7 mouse cellular contexts compared by ENCODE assay signal in genomic region chr9:44357207-44357606, GRCm38 (mm10). TPM values are rescaled to one million over a fixed set of nuclear protein-coding genes. Genes with fewer than 3 reads are reported as not detected.
DNase-seq lines count a peak whose midpoint lies in the region; ATAC-seq and TF ChIP-seq lines count a peak whose summit lies in the region.

No protein-coding gene starts in this region.

- peak; percentile 67 for ATAC-seq in erythroblast, adult 5-6 weeks (replicated peaks; ENCODE audit: low FRiP score, poor library complexity, severe bottlenecking)

- H3K4me3 ChIP-seq in left cerebral cortex, adult 2 months: no peak overlapping the region

- TF ChIP-seq CTCF in left cerebral cortex, adult 2 months (IDR thresholded peaks at IDR 0.05): peak; percentile 43

- DNase-seq in left cerebral cortex, adult 2 months (ENCODE audit: extremely low spot score in 1 of 2, low spot score in 2 of 2): no peak
- DNase-seq in left cerebral cortex, postnatal 4 days: no peak
- peak; percentile 56 for DNase-seq in MN1 (ENCODE audit: low spot score)
- DNase-seq in retina, embryonic 14.5 days (ENCODE audit: low spot score): peak; percentile 54
- DNase-seq in adrenal gland, postnatal 4 days (ENCODE audit: low spot score in 2 of 2): no peak
- no peak for DNase-seq in heart, adult 11 months

- intact Hi-C loops in left cerebral cortex, adult 2 months (cut with DNase I): no loop called here
- intact Hi-C loops in left cerebral cortex, postnatal 4 days (cut with DNase I): no loop called here

- no peak overlapping the region for H3K27ac ChIP-seq in left cerebral cortex, adult 2 months

RNA-seq across cellular contexts. Expression of gene Vps11, which starts 4.3 kb away (rescaled TPM):
- 10 to 100 TPM; 52.1 to 53.1 TPM for total RNA-seq in left cerebral cortex, adult 2 months (2021)
- 10 to 100 TPM; 39.5 to 45.9 TPM for total RNA-seq in left cerebral cortex, postnatal 4 days (2021)
- 7.7 and 8.2 TPM in 2 replicates for total RNA-seq in erythroblast, adult 5-6 weeks (2015; ENCODE audit: low replicate concordance)
- 7.8 and 12.1 TPM in 2 replicates for total RNA-seq in erythroblast, adult 5-6 weeks (2017; ENCODE audit: low replicate concordance)
- 10 to 100 TPM; 65.2 to 73.1 TPM for total RNA-seq in adrenal gland, postnatal 4 days (2021)

RNA-seq across cellular contexts. Expression of gene Hmbs, which starts 13.2 kb away (rescaled TPM):
- total RNA-seq in left cerebral cortex, adult 2 months (2021): 10 to 100 TPM; 20.8 to 21.1 TPM
- 10 to 100 TPM; 21.5 to 23.8 TPM for total RNA-seq in left cerebral cortex, postnatal 4 days (2021)
- total RNA-seq in erythroblast, adult 5-6 weeks (2015; ENCODE audit: low replicate concordance): 3,498 and 3,777 TPM in 2 replicates
- 2,796 and 3,284 TPM in 2 replicates for total RNA-seq in erythroblast, adult 5-6 weeks (2017; ENCODE audit: low replicate concordance)
- total RNA-seq in adrenal gland, postnatal 4 days (2021): 100 to 1,000 TPM; 118 to 136 TPM

RNA-seq across cellular contexts. Expression of gene Hyou1, which starts 22.1 kb away (rescaled TPM):
- 100 to 1,000 TPM; 127 to 139 TPM for total RNA-seq in left cerebral cortex, adult 2 months (2021)
- 10 to 100 TPM; 87.2 to 90.0 TPM for total RNA-seq in left cerebral cortex, postnatal 4 days (2021)
- 12.1 and 14.0 TPM in 2 replicates for total RNA-seq in erythroblast, adult 5-6 weeks (2015; ENCODE audit: low replicate concordance)
- 16.7 and 18.1 TPM in 2 replicates for total RNA-seq in erythroblast, adult 5-6 weeks (2017; ENCODE audit: low replicate concordance)
- 100 to 1,000 TPM; 125 to 126 TPM for total RNA-seq in adrenal gland, postnatal 4 days (2021)

RNA-seq across cellular contexts. Expression of gene H2afx, which starts 22.7 kb away (rescaled TPM):
- 10 to 100 TPM; 46.1 to 53.2 TPM for total RNA-seq in left cerebral cortex, adult 2 months (2021)
- total RNA-seq in left cerebral cortex, postnatal 4 days (2021): 10 to 100 TPM; 81.0 to 82.7 TPM
- 45.2 and 69.0 TPM in 2 replicates for total RNA-seq in erythroblast, adult 5-6 weeks (2015; ENCODE audit: low replicate concordance)
- total RNA-seq in erythroblast, adult 5-6 weeks (2017; ENCODE audit: low replicate concordance): 159 and 219 TPM in 2 replicates
- total RNA-seq in adrenal gland, postnatal 4 days (2021): 100 to 1,000 TPM; 146 to 165 TPM

RNA-seq across cellular contexts. Expression of gene Dpagt1, which starts 31.4 kb away (rescaled TPM):
- total RNA-seq in left cerebral cortex, adult 2 months (2021): 10 to 100 TPM; 13.8 to 14.6 TPM
- total RNA-seq in left cerebral cortex, postnatal 4 days (2021): 10 to 100 TPM; 20.4 to 22.2 TPM
- 9.2 and 17.1 TPM in 2 replicates for total RNA-seq in erythroblast, adult 5-6 weeks (2015; ENCODE audit: low replicate concordance)
- 4.9 and 5.7 TPM in 2 replicates for total RNA-seq in erythroblast, adult 5-6 weeks (2017; ENCODE audit: low replicate concordance)
- total RNA-seq in adrenal gland, postnatal 4 days (2021): 10 to 100 TPM; 32.3 to 36.2 TPM

Comparison
In these comparisons a context has a peak if more than half of its experiments do, and no peak if none do; other contexts are left out.
1. DNase-seq: peak in MN1 (single experiment) and retina, embryonic 14.5 days (single experiment); none in left cerebral cortex, adult 2 months (0 of 2), left cerebral cortex, postnatal 4 days (single experiment), adrenal gland, postnatal 4 days (0 of 2) and heart, adult 11 months (single experiment).
2. RNA of gene Hmbs, which starts 13.2 kb away (total RNA-seq): 2,796 to 3,777 TPM in erythroblast, adult 5-6 weeks; 118 to 136 TPM in adrenal gland, postnatal 4 days, 21.5 to 23.8 TPM in left cerebral cortex, postnatal 4 days and 20.8 to 21.1 TPM in left cerebral cortex, adult 2 months; every median in the first group is over 10 times any median in the second.
3. RNA of gene Hyou1, which starts 22.1 kb away (total RNA-seq): 127 to 139 TPM in left cerebral cortex, adult 2 months, 125 to 126 TPM in adrenal gland, postnatal 4 days and 87.2 to 90.0 TPM in left cerebral cortex, postnatal 4 days; 12.1 to 18.1 TPM in erythroblast, adult 5-6 weeks; every median in the first group is over 4 times any median in the second.